Mouse (Mus musculus): ENCODE data around the gene Pth.

Gene Pth

GRCm38 (mm10) chr7:113388470-113388869 is at the start of gene Pth:
TSS of gene Pth (minus strand) at chr7:113388570.
- no peak for DNase-seq (ENCODE audit: low read depth, low spot score)

GRCm38 (mm10) chr7:113436312-113436711 is 47.9 kb upstream of the Pth start:
- peak; percentile 9 for DNase-seq (ENCODE audit: low read depth, low spot score)

- DNase-seq (ENCODE audit: low read depth, low spot score), result peak; percentile 74
Measured at GRCm38 (mm10) chr7:113434286-113434685, 45.9 kb upstream of the Pth start.

GRCm38 (mm10) chr7:113433451-113433850 is 45.1 kb upstream of the Pth start:
- no peak for DNase-seq (ENCODE audit: low read depth, low spot score)

- DNase-seq (ENCODE audit: low read depth, low spot score), result no peak
Measured at GRCm38 (mm10) chr7:113432891-113433290, 44.5 kb upstream of the Pth start.

GRCm38 (mm10) chr7:113420771-113421170 is 32.4 kb upstream of the Pth start:
- DNase-seq (ENCODE audit: low read depth, low spot score), result no peak

GRCm38 (mm10) chr7:113419070-113419782 is 30.9 kb upstream of the Pth start:
- peak; percentile 9 for DNase-seq (ENCODE audit: low read depth, low spot score)

GRCm38 (mm10) chr7:113416536-113416935 is 28.2 kb upstream of the Pth start:
- no peak for DNase-seq (ENCODE audit: low read depth, low spot score)

- DNase-seq (ENCODE audit: low read depth, low spot score), result no peak
Measured at GRCm38 (mm10) chr7:113415256-113415655, 26.9 kb upstream of the Pth start.

GRCm38 (mm10) chr7:113408712-113409111 is 20.3 kb upstream of the Pth start:
- peak; percentile 17 for DNase-seq (ENCODE audit: low read depth, low spot score)

- no peak for DNase-seq (ENCODE audit: low read depth, low spot score)
Measured at GRCm38 (mm10) chr7:113398083-113398482, 9.7 kb upstream of the Pth start.

- no peak for DNase-seq (ENCODE audit: low read depth, low spot score)
Measured at GRCm38 (mm10) chr7:113396661-113397060, 8.3 kb upstream of the Pth start.

- no peak for DNase-seq (ENCODE audit: low read depth, low spot score)
Measured at GRCm38 (mm10) chr7:113391619-113392018, 3.2 kb upstream of the Pth start.

- DNase-seq (ENCODE audit: low read depth, low spot score), result peak; percentile 95
Measured at GRCm38 (mm10) chr7:113377875-113378658, 10.3 kb downstream of the Pth start.

GRCm38 (mm10) chr7:113372682-113373081 is 15.7 kb downstream of the Pth start:
- no peak for DNase-seq (ENCODE audit: low read depth, low spot score)

- peak; percentile 84 for DNase-seq (ENCODE audit: low read depth, low spot score)
Measured at GRCm38 (mm10) chr7:113369620-113370340, 18.6 kb downstream of the Pth start.

- peak; percentile 99 for DNase-seq (ENCODE audit: low read depth, low spot score)
Measured at GRCm38 (mm10) chr7:113368746-113369619, 19.4 kb downstream of the Pth start, which contains the start of gene Btbd10. TSS of gene Btbd10 (minus strand) at chr7:113369392.

- no peak for DNase-seq (ENCODE audit: low read depth, low spot score)
Measured at GRCm38 (mm10) chr7:113367440-113367839, 20.9 kb downstream of the Pth start.

GRCm38 (mm10) chr7:113349089-113349488 is 39.3 kb downstream of the Pth start:
- DNase-seq (ENCODE audit: low read depth, low spot score), result no peak

- no peak for DNase-seq (ENCODE audit: low read depth, low spot score)
Measured at GRCm38 (mm10) chr7:113347694-113348093, 40.7 kb downstream of the Pth start.

GRCm38 (mm10) chr7:113347271-113347670 is 41.1 kb downstream of the Pth start:
- DNase-seq (ENCODE audit: low read depth, low spot score), result no peak
